Mouse (Mus musculus): Measurements from ENCODE around the gene Rbm11. TPM values are rescaled to one million over a fixed set of nuclear protein-coding genes. Genes with fewer than 3 reads are reported as not detected.

The Rbm11 gene
- 0.38 and 0.65 TPM in 2 replicates for polyA plus RNA-seq (2015; fragmentation: Nextera tagmentation; extraction: Ambion mirVana)

DNA sequence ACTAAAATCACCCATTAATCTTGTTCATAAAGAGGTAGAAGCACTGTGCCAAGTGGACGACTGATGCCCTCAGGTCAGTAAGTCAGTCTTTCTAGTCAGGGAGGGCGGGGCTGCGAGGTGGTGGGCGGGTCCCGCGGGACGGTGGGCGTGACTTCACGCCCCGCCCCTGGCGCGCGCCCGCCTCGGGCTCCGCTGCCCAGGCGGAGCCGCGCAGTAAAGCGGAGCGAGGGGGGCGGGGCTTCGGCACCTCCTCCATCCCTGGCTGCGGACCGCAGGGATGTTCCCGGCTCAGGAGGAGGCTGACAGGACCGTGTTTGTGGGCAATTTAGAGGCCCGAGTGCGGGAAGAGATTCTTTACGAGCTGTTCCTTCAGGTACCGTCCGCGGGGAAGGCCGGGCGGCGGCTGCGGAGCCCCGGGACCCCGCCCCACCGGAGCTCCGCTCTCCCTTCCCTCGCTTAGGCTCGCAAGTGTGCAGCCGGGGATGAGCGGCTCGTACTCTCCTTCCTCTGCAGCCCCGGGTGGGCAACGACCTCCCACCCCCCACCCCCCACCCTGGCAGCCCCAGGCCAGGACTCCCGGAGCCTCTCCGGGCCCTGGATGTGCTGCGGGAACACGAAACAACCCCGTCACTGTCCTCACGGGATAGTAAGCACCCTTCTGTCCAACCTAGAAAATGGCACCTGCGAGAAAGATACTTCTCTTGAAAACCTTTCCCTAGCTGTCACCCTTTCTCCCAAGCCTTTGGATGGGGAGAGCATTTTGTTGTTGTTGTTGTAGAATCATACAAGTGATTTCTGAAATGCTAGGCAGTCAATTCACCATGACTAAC is at the start of gene Rbm11:
TSS of gene Rbm11 (plus strand) at position 174 of the 830 bp plus-strand sequence.
- Histone ChIP-seq H3K4me1 (peaks cover 7% of the 10 kb centered on the region; the same call in 1 of the 2 replicates), H3K36me3 (no peaks in the 10 kb centered on the region), H3K4me3 (peak within 1 kb of the TSS; percentile 64), H3K27me3 (0 out of 2 replicates have a peak, but pooled peaks cover 8% of the 10 kb centered on the region), H3K9ac (peak within 1 kb of the TSS; percentile 63), H3K4me2 (replicated peaks) (peak within 1 kb of the TSS; percentile 88), H3K27ac (no peak within 1 kb of the TSS), H3K9me3 (no peaks in the 10 kb centered on the region)
- peak; percentile 95 for ATAC-seq (ENCODE audit: low FRiP score, low read depth)
- under 1% methylated on average over 52 of the region's 55 CpGs for WGBS

- WGBS, result 94% methylated on average over 1 of the region's 1 CpGs
- H3K4me2 ChIP-seq (replicated peaks), result no peak overlapping the region
- no peak for ATAC-seq (ENCODE audit: low FRiP score, low read depth)
Observed at GRCm38 (mm10) chr16:75545310-75545709, 47.3 kb upstream of the Rbm11 start.

GRCm38 (mm10) chr16:75562910-75563309 is 29.7 kb upstream of the Rbm11 start:
- H3K9ac ChIP-seq, result no peak overlapping the region
- no peaks in the 10 kb centered on the region for H3K36me3 ChIP-seq
- 92% methylated on average over 2 of the region's 2 CpGs for WGBS
- H3K9me3 ChIP-seq, result no peaks in the 10 kb centered on the region
- no peak for ATAC-seq (ENCODE audit: low FRiP score, low read depth)
- H3K27me3 ChIP-seq, result no peaks in the 10 kb centered on the region
- no peak overlapping the region for H3K4me2 ChIP-seq (replicated peaks)
- no peak overlapping the region for H3K27ac ChIP-seq
- no peaks in the 10 kb centered on the region for H3K4me1 ChIP-seq
- H3K4me3 ChIP-seq, result no peak overlapping the region

More at GRCm38 (mm10) chr16:75545310-75545709, 47.3 kb upstream of the Rbm11 start:
- H3K9me3 ChIP-seq, result no peaks in the 10 kb centered on the region
- no peak overlapping the region for H3K9ac ChIP-seq
- no peaks in the 10 kb centered on the region for H3K27me3 ChIP-seq
- H3K4me3 ChIP-seq, result no peak overlapping the region
- no peaks in the 10 kb centered on the region for H3K4me1 ChIP-seq
- H3K36me3 ChIP-seq, result no peaks in the 10 kb centered on the region
- H3K27ac ChIP-seq, result no peak overlapping the region

DNA sequence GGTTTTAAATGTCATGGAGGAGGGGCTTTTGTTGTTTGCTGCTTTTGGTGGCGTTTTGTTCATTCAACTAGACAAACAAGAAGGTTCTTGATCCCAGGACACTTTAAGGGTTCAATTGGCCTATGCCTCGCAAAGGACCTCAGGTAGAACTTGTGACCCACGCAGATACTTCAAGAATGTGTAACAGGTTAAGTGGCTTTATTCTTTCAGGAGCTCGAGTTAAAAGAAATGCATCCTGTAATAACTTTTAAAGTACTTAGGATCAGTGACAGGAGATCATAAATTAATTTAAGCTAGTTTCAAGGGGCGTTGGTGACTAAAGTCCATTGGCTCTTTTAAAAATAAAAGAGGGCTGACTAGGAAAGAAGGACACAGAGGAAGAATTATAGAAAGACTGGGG is 10.4 kb upstream of the Rbm11 start:
- H3K4me2 ChIP-seq (replicated peaks), result no peak overlapping the region
- no peaks in the 10 kb centered on the region for H3K36me3 ChIP-seq
- no peaks in the 10 kb centered on the region for H3K27me3 ChIP-seq
- H3K4me1 ChIP-seq, result no peaks in the 10 kb centered on the region
- no peak overlapping the region for H3K27ac ChIP-seq
- H3K9me3 ChIP-seq, result no peaks in the 10 kb centered on the region
- WGBS, result 37% methylated on average over 5 of the region's 5 CpGs
- H3K4me3 ChIP-seq, result no peak overlapping the region
- H3K9ac ChIP-seq, result no peak overlapping the region
- ATAC-seq (ENCODE audit: low FRiP score, low read depth), result no peak

- Histone ChIP-seq H3K9ac (no peak within 1 kb of the TSS), H3K9me3 (no peaks in the 10 kb centered on the region), H3K4me1 (no peaks in the 10 kb centered on the region), H3K27ac (no peak within 1 kb of the TSS), H3K27me3 (no peaks in the 10 kb centered on the region), H3K36me3 (no peaks in the 10 kb centered on the region), H3K4me3 (no peak within 1 kb of the TSS), H3K4me2 (replicated peaks) (no peak within 1 kb of the TSS)
- ATAC-seq (ENCODE audit: low FRiP score, low read depth), result no peak
- WGBS, result 61% methylated on average over 7 of the region's 7 CpGs
Observed at GRCm38 (mm10) chr16:75585961-75586360, 6.7 kb upstream of the Rbm11 start, which contains the start of gene Lipi. Gene Lipi (minus strand): TSS chr16:75586061.

GRCm38 (mm10) chr16:75586466-75586865 is 6.2 kb upstream of the Rbm11 start:
- H3K4me3 ChIP-seq, result no peak overlapping the region
- H3K9ac ChIP-seq, result no peak overlapping the region
- H3K27me3 ChIP-seq, result no peaks in the 10 kb centered on the region
- no peaks in the 10 kb centered on the region for H3K9me3 ChIP-seq
- no peak overlapping the region for H3K27ac ChIP-seq
- no peaks in the 10 kb centered on the region for H3K4me1 ChIP-seq
- WGBS, result 17% methylated on average over 3 of the region's 3 CpGs
- ATAC-seq (ENCODE audit: low FRiP score, low read depth), result no peak
- no peak overlapping the region for H3K4me2 ChIP-seq (replicated peaks)
- H3K36me3 ChIP-seq, result no peaks in the 10 kb centered on the region

DNA sequence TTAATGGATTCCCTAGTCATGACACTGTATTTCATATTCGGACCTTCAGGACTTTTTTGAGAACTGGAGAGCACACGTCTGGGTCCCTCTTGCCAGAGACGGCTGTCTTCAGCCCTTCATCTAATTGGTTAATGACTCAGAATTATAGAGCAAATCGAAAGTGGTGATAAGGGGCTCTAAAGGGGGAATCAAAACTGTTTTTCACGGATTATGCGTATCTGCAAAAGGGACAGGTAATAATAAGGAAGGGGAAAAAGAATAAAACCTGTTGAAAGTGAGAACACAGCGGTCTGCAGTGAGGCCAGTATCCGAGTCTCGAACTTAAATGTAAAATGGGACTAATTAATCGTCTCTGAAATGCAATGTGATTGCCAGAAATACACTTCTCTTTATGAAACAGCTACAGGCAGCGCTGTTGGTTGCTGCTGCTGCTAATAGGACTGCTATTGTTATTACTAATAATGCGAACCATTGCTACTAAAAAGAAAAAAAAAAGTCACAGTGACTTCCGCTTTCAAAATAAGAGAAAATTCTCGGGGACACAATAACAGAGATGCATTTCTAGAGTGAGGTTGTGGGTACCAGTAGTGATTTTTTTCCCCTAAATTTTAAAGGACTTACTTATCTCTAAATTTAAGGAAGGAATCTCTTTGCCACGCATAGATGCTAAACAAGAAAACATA is 998 bp downstream of the Rbm11 start:
- WGBS, result 15% methylated on average over 15 of the region's 15 CpGs
- Histone ChIP-seq H3K9ac (no peak overlapping the region), H3K4me2 (replicated peaks) (peak overlapping the region; percentile 88), H3K4me3 (peak overlapping the region; percentile 64), H3K4me1 (peaks cover 7% of the 10 kb centered on the region; the same call in 1 of the 2 replicates), H3K27ac (no peak overlapping the region), H3K9me3 (no peaks in the 10 kb centered on the region), H3K27me3 (0 out of 2 replicates have a peak, but pooled peaks cover 8% of the 10 kb centered on the region), H3K36me3 (no peaks in the 10 kb centered on the region)
- ATAC-seq (ENCODE audit: low FRiP score, low read depth), result no peak

DNA sequence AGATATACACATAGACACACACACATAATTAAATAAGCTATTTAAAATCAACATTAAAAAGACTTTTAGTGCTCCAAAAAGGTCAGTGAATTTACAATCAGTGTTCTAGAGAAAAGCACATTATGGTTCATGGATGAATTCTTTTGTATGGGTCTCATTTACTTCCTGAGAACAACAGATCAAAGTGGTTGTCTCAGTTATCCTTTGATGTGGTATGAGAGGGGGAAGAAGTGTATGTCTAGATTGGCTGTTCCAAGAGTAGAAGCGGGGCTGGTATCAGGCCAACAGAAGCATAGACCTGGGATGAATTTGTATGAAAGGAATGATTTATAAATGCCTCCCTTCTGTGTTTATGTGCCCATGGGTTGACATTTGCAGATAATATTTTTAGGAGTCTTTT is 13.8 kb downstream of the Rbm11 start:
- Histone ChIP-seq H3K27ac (no peak overlapping the region), H3K4me1 (no peaks in the 10 kb centered on the region), H3K4me3 (no peak overlapping the region), H3K9ac (no peak overlapping the region), H3K4me2 (replicated peaks) (no peak overlapping the region), H3K9me3 (no peaks in the 10 kb centered on the region), H3K36me3 (no peaks in the 10 kb centered on the region), H3K27me3 (no peaks in the 10 kb centered on the region)
- 71% methylated on average over 1 of the region's 1 CpGs for WGBS
- no peak for ATAC-seq (ENCODE audit: low FRiP score, low read depth)

- Histone ChIP-seq H3K9me3 (no peaks in the 10 kb centered on the region), H3K27ac (no peak overlapping the region), H3K9ac (no peak overlapping the region), H3K4me3 (no peak overlapping the region), H3K36me3 (no peaks in the 10 kb centered on the region), H3K4me2 (replicated peaks) (no peak overlapping the region), H3K4me1 (no peaks in the 10 kb centered on the region), H3K27me3 (no peaks in the 10 kb centered on the region)
- no peak for ATAC-seq (ENCODE audit: low FRiP score, low read depth)
Observed at GRCm38 (mm10) chr16:75612561-75612960, 19.9 kb downstream of the Rbm11 start.

GRCm38 (mm10) chr16:75617651-75618349 is 25.2 kb downstream of the Rbm11 start:
- Histone ChIP-seq H3K4me1 (no peaks in the 10 kb centered on the region), H3K4me2 (replicated peaks) (no peak overlapping the region), H3K9ac (no peak overlapping the region), H3K9me3 (no peaks in the 10 kb centered on the region), H3K36me3 (no peaks in the 10 kb centered on the region), H3K27ac (no peak overlapping the region), H3K4me3 (no peak overlapping the region), H3K27me3 (no peaks in the 10 kb centered on the region)
- no peak; the same call in 1 of the 2 replicates for ATAC-seq (ENCODE audit: low FRiP score, low read depth)
- WGBS, result 73% methylated on average over 2 of the region's 2 CpGs

DNA sequence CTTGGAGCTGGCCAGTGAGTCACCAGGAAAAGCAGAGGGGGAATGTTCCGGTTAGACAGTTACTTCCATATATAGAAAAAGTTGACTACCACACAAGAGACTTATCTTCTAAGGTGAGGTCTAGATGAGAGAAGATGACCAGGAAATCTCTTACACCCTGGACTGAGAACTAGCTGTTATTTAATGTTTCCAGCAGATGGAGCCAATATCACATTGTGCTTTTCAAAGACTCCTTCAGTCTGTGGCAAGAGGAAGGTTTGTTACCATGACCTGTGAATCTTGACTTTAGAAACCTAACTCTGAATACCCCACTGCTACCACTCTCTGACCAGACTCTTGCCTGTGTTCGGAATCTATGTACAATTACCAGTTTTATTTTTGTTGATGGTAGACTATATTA is 35.2 kb downstream of the Rbm11 start:
- no peaks in the 10 kb centered on the region for H3K4me1 ChIP-seq
- no peak overlapping the region for H3K27ac ChIP-seq
- no peaks in the 10 kb centered on the region for H3K36me3 ChIP-seq
- 89% methylated on average over 2 of the region's 2 CpGs for WGBS
- ATAC-seq (ENCODE audit: low FRiP score, low read depth), result no peak
- no peak overlapping the region for H3K4me3 ChIP-seq
- H3K4me2 ChIP-seq (replicated peaks), result no peak overlapping the region
- no peak overlapping the region for H3K9ac ChIP-seq
- H3K9me3 ChIP-seq, result no peaks in the 10 kb centered on the region
- H3K27me3 ChIP-seq, result no peaks in the 10 kb centered on the region
